Mouse (Mus musculus) brain, embryonic 14.5 days (tissue): ENCODE measurements around the gene Pemt.

Experiments
- CTCF ChIP-seq: fragments of 200-500 bp; IDR thresholded peaks from 2 replicates; pipeline ENCODE4 v1.5.1; 2012; ENCODE audit warnings: inconsistent platforms, mild to moderate bottlenecking, moderate library complexity, borderline replicate concordance; ENCODE audit not compliant: insufficient read depth, insufficient read length; ENCODE audit errors: extremely low read depth
- POLR2A ChIP-seq: fragments of 200-500 bp; IDR thresholded peaks from 2 replicates; pipeline ENCODE4 v1.6.1; 2012; ENCODE audit warnings: mild to moderate bottlenecking, inconsistent platforms, borderline replicate concordance; ENCODE audit not compliant: poor library complexity, insufficient read depth, insufficient read length, severe bottlenecking; ENCODE audit errors: extremely low read depth

DNA sequence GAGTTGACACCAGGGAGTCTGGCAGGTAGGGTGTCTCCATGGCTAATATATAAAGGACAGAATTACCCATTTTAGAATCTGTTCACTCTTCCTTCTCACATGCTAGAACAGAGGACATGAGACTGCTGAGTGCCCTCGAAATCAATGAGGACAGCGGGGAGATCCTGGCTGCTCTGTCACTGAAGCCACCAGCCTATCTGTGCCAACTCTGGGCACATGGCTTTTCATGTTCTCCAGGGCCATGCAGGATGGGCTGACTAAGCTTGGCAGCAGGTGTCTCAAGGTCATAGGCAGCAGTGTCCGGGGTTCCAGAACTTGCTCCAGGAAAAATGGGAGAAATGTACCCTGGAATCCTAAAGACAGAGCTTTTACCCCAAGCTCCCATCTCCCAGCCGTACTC is 21.4 kb upstream of the Pemt start:
- TF ChIP-seq POLR2A (no peak), CTCF (no peak)
